Mouse (Mus musculus): ENCODE data around the gene Adam12.
"Not testable (repeated sequence)": the region's sequence is repeated elsewhere in the genome, so short reads cannot be mapped to it uniquely, and the experiment has no call there.

Adam12 gene

DNA sequence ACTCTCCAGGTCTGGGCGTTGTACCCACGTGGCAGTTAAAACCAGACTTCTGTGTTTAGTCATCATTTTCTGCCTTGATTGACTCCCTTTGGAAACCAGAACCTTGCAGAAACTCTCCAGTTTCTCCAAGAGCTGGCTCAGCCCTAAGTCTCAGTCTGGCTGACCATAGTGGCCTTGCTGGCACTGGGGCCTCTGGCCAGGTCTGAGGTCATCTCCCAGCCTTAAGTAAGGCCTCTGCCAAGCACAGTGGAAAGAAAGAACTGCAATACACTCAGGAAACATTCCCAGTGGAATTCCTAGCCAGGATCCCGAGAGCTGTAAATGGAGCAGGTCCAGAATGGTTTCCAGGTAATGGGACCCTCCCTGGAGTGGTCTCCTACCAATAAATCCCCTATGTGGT is 303.0 kb downstream of the Adam12 start:
- DNase-seq, result no peak

DNA sequence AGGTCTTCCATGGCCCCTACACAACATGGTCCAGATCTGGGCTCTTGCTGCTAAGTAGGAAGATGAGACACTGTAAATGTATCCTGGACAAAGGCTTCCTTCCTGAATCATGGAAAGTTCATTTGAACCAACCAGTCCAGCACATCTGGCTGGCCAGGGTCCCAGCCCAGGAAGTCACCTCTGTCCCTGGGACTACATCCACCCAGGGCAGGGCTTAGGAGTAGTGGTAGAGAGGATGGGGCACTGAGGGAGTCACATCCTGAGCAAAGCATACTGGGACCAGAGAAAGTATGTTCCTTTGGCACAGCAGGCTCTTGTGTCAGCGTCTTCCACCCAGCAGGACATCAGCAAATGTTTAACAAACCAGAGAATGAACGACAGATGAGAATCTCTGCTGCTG is 306.2 kb downstream of the Adam12 start:
- no peak for DNase-seq

DNA sequence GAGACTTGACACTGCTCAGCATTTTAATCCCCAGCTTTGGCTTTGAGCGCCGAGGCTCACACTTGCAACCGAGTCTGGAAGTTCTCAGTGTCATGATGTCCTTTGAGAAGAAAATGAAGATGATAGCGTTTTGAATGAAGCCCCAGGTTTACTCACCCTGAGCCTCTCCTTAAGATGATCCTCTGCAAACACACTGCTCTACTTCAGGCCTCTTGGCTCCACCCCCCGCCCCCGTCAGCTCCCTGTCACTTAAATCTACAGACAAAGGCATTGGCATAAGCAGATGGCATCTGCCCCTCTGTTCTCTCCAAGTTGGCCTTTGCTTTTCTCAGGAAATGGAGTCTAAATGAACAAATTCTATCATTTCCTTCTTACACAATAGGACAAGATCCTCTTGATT is 308.0 kb downstream of the Adam12 start:
- peak in 1 of 2 experiments; percentile 5 for DNase-seq

DNA sequence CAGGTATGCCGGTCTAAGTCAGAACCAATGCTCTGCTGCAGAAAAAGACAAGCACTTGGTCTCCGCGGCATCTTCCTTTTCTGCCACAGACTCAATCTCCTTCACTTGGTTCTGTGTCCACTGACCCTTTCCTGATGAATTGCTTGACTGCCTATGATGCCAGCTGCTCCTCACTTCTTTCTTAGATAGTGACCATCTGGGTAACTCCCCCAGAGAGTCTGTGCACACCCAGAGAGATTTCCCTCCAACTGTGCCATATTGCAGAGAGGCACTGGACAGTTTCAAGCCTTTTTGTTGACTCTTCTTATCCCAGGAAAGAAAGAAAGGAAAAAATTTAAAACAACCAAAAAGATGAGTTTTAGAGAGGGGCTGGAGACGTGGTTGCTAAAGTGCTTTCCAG is 310.7 kb downstream of the Adam12 start:
- DNase-seq, result no peak

DNA sequence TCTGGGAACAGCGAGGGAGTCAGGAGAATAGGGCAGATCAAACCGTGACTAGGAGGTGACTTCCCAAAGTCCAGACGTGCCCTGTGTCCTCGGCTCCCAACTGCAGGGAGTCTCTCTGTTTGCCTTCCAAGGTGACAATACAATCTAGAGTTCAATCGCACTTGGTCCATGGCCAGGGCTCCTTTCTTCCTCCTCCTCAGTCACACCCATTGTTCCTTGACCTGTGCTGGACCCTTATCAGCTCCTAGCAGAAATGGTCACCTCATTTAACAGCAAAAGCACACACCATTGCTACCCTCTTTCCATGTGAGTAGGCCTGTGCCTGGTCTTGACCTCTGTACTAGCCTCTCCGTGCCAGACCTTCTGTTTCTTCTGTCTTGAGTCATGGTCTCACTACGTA is 311.2 kb downstream of the Adam12 start:
- no peak for DNase-seq

DNA sequence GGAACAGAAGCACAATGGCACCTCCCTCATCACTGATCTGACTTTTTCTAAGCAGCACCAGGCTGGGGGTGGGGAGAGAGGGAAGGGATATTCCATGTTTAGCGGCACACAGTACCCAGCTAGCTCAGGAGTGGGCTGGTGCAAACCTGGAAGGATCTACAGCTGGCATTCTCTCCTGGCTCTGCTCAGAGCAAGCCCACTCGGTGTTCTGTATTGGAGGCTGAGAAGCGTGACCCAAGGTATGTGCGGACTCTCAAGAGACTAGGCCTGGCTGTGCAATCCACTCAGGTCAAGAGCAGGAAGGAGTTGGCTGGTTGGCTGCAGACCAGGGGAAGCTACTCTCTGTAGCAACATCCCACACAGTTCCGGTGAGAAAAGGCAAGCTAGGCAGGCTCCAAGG is 312.0 kb downstream of the Adam12 start:
- DNase-seq, result no peak

DNA sequence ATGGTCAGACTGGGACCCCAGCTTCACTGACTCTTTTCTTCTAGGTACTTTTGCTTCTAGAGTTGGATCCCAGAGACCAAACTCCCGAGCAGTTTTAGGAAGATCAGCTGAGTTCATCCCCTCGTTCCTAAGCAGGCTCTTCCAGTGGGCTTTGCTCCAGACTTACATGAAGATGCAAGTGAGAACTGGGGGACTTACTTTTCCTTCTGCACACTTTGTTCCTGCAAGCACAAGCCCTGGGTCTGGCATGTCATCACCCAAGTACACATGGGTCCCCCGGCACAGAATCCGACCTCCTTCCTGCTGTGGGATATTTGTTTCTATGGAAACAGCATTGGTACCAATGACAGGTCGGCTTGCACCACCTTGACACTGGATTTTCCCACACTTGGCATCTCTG is 312.6 kb downstream of the Adam12 start:
- DNase-seq, result no peak

DNA sequence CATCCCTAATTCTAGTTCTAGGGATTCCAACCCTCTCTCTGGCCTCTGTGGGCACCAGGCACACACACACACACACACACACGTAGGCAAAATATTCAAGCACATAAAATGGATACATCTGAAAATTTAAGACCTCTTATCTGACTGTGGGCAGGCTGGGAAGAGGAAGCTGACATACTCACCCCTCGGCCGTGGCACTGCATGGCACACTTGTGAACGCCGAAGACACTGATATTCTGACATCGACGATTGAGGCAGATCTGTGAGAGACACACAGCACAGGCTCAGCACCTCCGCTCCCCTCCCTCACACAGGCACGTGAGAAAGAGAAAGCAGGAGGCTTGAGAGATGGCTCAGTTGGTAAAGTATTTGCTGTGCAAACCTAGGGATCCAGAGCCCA is 315.7 kb downstream of the Adam12 start:
- no peak for DNase-seq

DNA sequence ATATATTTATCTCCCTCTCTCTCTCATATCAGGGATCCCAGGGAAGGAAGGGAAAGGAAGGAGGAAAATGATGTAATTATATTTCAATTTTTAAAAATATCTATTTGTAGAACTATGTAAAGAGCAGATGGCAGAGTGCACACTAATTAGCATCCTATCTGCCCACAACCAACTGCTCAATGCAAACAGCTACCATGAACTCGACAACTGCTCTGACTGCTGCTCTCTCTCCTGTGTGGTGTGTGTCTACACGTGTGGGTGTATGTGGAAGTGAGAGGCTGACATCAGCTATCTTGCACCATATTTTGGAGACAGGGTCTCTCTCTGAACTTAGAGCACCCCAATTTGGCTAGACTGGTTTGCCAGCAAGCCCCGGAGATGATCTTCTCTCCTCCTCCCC is 320.1 kb downstream of the Adam12 start:
- DNase-seq, result no peak

DNA sequence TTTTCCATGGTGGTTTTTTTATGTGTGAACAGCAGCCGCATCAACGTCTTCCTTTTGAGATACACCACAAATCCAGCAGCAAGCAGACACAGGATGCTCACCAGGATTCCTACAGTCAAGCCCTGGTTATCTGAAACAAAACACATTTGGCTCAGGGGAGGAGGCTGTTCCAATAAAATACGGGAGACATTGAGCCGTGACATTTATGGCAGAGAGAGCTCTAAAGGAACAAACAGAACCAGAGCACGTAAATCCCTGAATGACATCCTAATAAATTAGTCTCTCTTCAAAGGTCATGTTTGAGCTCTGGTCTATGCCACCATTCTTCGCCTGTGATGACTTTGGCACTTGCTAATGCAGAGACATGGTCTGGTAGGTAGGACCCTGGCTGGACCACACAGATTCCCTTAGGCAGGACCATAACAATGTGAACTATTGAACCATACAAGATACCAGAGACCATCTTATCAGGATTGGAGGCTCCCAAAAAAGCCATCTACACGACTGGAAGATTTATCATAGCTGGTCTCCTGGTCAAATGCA is 322.0 kb downstream of the Adam12 start:
- DNase-seq, result no peak

DNA sequence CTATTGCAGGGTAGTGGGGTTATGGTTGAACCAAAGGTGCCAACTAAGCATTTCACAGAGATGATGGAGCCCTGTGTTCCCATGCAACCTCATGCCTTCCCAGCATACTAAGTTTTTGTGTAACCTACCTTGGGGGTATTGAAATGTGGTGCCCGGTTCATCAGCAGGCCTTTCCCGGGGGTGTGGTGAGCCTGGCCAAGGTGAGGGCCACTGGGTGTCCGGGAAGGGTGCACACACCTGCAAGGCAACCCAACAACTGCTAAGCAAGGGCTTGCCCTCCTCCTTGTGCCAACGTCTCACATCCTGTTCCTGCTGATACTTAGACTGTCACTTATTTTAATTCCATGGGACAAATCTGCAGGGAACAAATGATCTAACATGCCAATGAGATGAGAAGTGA is 323.0 kb downstream of the Adam12 start:
- no peak for DNase-seq

DNA sequence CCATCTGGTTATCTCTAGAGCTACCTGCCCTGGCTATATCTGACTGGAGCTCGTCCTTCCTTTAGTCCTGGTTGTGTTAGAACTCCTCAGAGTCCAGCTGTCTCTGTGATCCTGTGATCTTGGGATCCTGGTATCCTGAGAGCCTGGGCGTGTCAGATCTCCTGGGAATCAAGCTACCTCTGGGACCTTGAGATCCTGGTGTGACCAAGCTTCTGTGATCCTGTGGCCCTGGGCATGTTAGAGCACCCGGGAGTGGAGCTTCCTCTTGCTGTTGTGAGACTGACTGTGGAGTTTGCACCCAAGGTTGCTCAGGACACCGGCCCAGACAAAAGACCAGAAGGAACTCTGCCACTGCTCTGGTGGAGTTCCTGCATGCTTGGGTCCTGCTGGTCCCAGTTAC is 332.6 kb downstream of the Adam12 start:
- no peak for DNase-seq

DNA sequence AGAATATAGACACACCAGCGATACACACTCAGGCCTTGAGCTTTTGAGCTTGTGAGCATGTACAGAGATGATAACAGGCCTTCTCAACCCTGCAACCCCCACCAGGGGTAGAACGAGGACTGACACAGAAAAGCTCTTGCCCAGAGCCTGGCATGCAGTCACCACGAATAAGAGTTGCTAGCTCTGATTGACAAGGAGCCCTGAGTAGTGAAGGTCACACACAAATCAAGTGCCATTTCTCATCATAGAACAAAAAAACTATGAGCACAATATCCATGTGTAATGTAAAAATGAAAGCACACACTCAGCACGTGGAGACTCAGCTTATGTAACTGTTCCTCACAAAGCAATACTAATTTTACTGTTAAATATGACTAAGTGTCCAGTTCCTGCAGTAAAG is 340.1 kb downstream of the Adam12 start:
- DNase-seq, result no peak

DNA sequence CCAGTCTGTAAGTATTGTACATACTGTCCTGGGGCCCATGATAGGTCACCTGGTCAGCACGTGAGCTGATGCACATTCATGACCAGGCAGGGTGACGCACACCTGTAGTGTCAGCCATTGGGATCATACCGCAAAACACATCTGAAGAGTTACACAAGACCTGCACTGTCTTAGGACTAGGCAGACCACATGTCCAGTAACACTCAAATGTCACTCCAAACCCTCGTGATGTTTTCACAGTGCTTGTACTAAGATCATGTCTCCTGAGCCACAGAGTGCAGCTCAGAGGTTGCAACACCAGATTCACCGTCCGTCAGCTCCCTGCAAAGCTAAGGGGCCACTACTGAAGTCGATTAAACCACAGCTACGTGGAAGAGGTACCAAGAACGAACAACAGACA is 340.6 kb downstream of the Adam12 start:
- no peak for DNase-seq

DNA sequence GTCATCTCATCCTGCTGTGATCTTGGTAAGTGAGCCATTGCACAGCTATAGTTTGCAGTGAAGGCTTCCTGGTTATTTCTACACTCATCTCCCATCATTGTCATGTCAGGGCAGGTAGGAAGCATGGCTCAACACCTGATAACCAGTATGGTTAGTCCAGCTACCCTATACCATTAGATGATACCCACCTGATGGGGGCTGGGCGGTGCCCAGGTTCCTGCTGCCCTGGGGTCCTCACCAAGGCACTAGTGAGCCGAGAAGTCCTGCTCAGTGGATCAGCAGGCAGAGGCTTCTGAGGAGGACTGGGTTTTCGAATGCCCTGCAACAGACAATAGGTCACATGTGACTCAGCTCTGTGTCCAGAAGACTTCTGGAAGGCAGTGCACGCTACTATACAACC is 342.0 kb downstream of the Adam12 start:
- DNase-seq, result no peak

DNA sequence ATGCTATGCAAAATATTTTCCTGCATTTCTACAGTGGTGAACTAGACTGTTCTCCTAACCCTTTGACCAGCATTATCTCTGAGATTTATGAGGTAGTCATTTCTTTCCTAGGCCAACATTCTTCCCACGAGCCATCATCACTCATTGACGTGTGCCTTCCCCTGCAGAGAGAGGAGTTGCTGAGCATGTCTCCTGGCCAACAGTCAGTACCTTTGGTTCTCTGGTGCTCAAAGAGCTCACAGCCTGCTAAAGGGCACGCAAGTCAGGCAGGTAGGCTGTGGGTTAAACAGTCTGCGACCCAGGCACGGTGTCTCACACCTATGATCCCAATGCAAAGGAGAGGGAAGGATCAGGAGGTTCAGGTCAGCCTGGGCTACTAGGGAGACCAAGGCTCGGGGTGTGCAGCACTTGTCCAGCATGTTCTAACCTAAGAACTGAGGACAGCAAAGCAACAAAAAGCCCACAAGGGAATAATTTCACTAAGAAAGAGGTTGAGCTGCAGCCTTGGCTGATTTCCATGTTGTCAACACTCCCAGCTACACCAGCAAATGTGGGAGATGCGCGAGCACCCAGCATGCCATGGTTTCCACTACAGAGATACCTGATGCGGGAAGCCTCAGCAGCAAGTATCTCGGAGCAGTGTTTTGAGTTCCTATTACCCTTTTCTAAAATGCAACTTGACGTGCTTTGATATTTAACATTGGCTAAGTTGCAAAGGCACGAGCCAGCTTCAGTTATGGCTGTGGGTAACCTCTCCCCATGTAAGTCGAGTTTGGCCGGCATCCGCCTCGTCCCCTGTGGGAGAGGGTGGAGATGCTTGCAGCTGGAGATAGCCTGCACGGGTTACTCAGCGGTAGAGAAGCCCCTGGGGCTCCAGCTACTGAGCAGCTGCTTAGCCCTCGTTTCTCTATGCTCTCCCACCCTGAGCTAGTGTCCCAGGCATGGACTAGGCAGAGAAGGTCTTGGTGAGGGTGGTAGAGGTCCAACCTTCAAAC is 342.7 kb downstream of the Adam12 start:
- no peak for DNase-seq

DNA sequence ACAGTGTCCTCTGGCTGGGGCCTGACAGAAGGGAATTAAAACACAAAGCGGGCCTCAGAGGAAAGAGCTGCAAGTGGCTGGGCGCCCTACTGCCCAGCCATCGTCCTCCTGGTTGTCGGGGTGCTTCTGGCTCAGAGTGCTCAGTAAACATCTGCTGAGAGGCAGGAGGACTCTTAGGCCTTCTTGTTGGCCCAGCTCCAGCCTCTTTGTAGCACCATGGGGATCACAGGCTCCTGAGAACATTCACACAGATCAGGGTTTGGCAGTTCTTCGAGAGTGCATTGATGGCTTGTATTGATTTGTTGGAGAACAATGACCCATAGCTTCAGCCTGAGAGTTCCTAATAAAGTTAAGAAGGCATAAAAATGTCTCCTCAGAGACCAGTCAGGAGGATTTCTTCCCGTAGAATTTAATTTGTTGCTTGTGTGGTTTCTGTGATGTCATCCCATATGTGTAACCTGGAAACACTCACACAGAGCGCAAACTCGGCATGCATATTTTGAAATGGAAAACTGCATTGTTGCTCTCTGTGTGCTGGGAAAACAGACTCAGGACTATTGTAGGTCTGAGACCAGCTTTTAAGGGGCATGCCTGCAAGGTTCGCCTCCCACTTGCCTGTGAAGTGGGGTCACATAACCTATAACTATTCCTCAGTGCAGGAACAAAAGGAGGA is 347.1 kb downstream of the Adam12 start:
- not testable (repeated sequence) for DNase-seq

DNA sequence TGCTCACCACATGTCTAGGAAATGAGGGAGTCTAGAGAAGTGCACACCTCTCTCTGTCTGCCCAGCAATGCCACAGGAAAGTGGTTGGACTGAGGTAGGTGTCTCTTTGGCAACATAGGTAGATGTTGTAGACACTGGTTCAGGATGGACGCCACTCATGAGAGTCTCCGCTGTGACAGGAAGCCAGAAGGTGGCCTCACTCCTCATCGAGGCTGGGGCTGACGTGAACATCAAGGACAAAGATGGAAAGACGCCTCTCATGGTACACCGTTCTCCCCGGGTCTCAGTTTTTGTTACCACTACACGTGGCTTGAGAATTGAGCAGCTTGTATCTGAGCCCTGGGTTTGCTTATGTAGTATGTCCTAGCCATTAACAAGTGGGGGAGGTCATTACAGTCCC is 352.2 kb downstream of the Adam12 start:
- DNase-seq, result no peak

DNA sequence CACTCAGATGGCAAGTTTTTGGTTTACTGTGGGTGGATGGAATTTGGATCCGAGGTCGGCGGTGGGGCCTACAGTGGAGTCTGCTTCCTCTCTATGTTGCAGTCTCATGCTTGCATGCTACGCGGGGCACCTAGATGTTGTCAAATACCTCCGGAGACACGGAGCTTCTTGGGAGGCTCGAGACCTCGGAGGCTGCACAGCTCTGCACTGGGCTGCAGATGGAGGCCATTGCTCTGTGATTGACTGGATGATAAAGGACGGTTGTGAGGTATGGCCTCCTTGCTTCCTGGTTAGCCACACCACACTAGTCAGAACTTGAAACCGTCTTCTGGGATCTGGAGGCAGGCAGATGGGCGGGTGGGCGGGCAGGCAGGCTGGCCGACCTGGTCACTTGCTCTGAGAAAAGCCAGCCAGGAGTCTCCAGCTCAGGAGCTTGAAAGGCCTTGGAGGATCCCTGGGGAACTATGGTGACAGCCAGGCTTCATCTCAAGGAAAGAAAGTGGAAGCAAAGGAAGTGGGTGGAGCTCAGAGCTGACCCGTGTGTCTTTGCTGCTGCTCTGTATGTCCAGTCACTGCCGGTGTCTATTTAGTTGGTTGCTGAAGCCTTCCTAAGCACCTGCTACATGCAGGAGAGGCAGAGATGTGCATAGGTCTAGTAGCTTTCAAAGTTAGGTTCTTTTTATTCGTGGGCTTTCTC is 355.2 kb downstream of the Adam12 start:
- no peak for DNase-seq

DNA sequence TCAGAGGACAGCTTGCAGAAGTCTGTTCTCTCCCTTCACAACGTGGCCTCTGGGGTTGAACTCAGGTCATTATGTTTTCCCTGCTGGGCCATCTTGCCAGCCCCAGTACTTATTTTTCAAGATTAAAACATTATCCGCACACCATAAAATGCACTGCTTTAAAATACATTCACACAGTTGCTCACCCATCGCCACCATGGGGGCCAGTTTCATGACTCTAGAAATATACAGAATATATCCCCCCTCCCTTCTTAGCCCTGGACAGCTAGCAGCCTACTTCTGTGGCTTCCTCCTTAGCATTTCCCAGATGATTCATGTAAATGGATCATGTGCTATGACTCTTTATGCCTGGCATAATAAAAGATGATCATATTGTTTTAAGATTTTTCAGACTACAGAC is 355.8 kb downstream of the Adam12 start:
- DNase-seq, result no peak

DNA sequence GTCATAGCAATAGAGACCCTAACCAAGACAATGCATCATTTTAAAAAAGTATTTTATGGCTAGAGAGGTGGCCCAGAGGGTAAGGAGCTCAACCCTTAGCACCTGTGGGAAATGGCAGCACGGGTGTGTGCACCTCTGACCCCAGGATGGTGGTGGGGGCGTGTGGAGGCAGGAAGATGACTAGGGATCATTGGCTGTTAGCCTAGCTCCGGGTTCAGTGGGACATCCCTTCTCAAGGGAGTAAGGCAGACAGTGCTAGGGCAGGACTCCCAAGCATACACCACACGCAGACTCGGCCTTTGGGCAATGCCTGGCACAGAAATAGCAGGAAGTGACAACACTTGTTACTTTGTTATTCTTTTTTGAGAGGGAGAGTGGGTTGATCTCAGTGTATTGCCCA is 359.2 kb downstream of the Adam12 start:
- DNase-seq, result no peak

DNA sequence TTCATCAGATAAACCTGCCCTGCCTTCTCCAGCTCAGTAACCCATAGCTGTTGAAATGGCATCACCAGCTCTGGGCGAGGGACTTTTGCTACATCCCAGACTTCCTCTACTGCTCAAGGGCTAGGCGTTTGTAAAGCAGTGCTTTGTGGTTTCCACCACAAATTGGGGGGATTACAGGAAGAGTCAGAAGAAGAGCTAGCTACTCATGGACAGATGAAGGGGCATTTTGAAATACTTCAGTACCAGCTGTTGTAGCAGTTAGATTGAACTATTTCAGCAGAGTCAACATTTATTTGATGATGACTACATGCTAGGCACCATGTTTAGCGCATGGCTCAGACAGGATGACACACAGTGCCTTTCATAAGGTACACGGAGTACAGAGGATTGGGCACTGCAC is 361.7 kb downstream of the Adam12 start:
- DNase-seq, result no peak

DNA sequence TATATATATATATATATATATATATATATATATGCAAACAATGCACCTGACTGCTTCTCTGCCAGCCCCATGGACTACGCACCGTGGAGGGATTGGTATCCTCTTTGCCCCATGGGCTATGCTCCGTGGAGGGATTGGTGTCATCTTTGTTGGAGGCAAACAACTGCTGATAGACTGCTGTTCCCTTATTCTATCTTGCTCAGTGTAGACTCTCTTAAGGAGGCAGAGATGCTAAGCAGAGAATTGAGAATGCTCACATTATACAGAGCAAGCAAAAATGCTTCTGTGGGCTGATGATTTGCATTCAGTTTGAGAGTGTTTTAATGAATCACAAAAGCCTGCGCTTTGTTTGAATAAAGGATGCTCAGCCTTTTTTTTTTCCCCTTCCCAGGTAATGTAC is 368.3 kb downstream of the Adam12 start:
- DNase-seq, result no peak
